Mouse (Mus musculus): ENCODE measurements at regions not wholly inside any gene's neighbourhood (a gene's known extent, or its start where the extent isn't known, plus 50 kb on each side); places are given as distances from the start of the nearest gene placed in this dataset.

GRCm38 (mm10) chr2:131699798-131700197 lies 137.7 kb upstream of the Adra1d start:
- TF ChIP-seq CTCF (conservative IDR thresholded peaks at IDR 0.05; ENCODE audit: low read length) (no peak), POU5F1 (IDR thresholded peaks at IDR 0.05; ENCODE audit: borderline replicate concordance, low read length) (no peak)

Data from E14TG2a.4 (cell line).